15 mouse cellular contexts compared by ENCODE assay signal in genomic region chr3:96485361-96485760, GRCm38 (mm10). TPM values are rescaled to one million over a fixed set of nuclear protein-coding genes. Genes with fewer than 3 reads are reported as not detected.
DNase-seq lines count a peak whose midpoint lies in the region; ATAC-seq and TF ChIP-seq lines count a peak whose summit lies in the region.
"Had no signal": no experiment of that assay in that cellular context is flagged by ENCODE, and none has a peak within 500 bp of the region (broad histone marks: within the 10 kb centered on the region; RNA-seq: fewer than 3 reads in every experiment).

No protein-coding gene starts in this region.

- no peak overlapping the region for H3K4me2 ChIP-seq in hindbrain, embryonic 14.5 days (replicated peaks)
- H3K4me2 ChIP-seq in hindbrain, embryonic 16.5 days (ENCODE audit: low read length), result no peak overlapping the region
- H3K4me2 ChIP-seq in embryonic facial prominence, embryonic 12.5 days (replicated peaks), result 0 out of 2 replicates have a peak overlapping the region, but pooled peaks have one; percentile 1
- peak overlapping the region; percentile 44 for H3K4me2 ChIP-seq in liver, postnatal 0 days (ENCODE audit: low read depth, low read length)
- H3K4me2 ChIP-seq: embryonic facial prominence, embryonic 15.5 days had no signal

- H3K9ac ChIP-seq in hindbrain, embryonic 14.5 days, result peak overlapping the region; percentile 11; the same call in 1 of the 2 replicates
- no peak overlapping the region for H3K9ac ChIP-seq in hindbrain, embryonic 16.5 days (ENCODE audit: low read depth, low read length)
- H3K9ac ChIP-seq in embryonic facial prominence, embryonic 12.5 days, result no peak overlapping the region
- no peak overlapping the region for H3K9ac ChIP-seq in liver, postnatal 0 days (replicated peaks)
- H3K9ac ChIP-seq: embryonic facial prominence, embryonic 15.5 days had no signal

- no peaks in the 10 kb centered on the region for H3K36me3 ChIP-seq in hindbrain, embryonic 14.5 days (replicated peaks; ENCODE audit: control insufficient read depth, insufficient read depth)
- H3K36me3 ChIP-seq in hindbrain, embryonic 16.5 days (ENCODE audit: control insufficient read depth, insufficient read depth, low read length), result no peaks in the 10 kb centered on the region
- no peaks in the 10 kb centered on the region for H3K36me3 ChIP-seq in embryonic facial prominence, embryonic 12.5 days
- no peaks in the 10 kb centered on the region for H3K36me3 ChIP-seq in liver, postnatal 0 days (replicated peaks; ENCODE audit: insufficient read depth, low read length)
- H3K36me3 ChIP-seq: embryonic facial prominence, embryonic 15.5 days had no signal

- 64% methylated on average over 2 of the region's 2 CpGs for WGBS in hindbrain, embryonic 14.5 days
- WGBS in hindbrain, embryonic 16.5 days, result 89% methylated on average over 2 of the region's 2 CpGs
- WGBS in embryonic facial prominence, embryonic 12.5 days, result 82% methylated on average over 2 of the region's 2 CpGs
- WGBS in liver, postnatal 0 days (ENCODE audit: insufficient replicate concordance), result 82% methylated on average over 2 of the region's 2 CpGs

- no peak for TF ChIP-seq EP300 in liver, postnatal 0 days (IDR thresholded peaks at IDR 0.05; ENCODE audit: low read depth)

- no peaks in the 10 kb centered on the region for H3K9me3 ChIP-seq in hindbrain, embryonic 14.5 days (ENCODE audit: control insufficient read depth, low read length)
- H3K9me3 ChIP-seq in hindbrain, embryonic 16.5 days (ENCODE audit: control insufficient read depth, low read length), result no peaks in the 10 kb centered on the region
- H3K9me3 ChIP-seq in embryonic facial prominence, embryonic 12.5 days, result no peaks in the 10 kb centered on the region
- no peaks in the 10 kb centered on the region for H3K9me3 ChIP-seq in liver, postnatal 0 days (ENCODE audit: low read length)
- H3K9me3 ChIP-seq: embryonic facial prominence, embryonic 15.5 days had no signal

- H3K4me3 ChIP-seq in hindbrain, embryonic 14.5 days (replicated peaks; ENCODE audit: low read length), result no peak overlapping the region
- no peak overlapping the region for H3K4me3 ChIP-seq in hindbrain, embryonic 16.5 days (ENCODE audit: low read length)
- H3K4me3 ChIP-seq in embryonic facial prominence, embryonic 12.5 days, result no peak overlapping the region
- H3K4me3 ChIP-seq in liver, postnatal 0 days (ENCODE audit: low read depth, low read length), result no peak overlapping the region
- H3K4me3 ChIP-seq: embryonic facial prominence, embryonic 15.5 days had no signal

- H3K27me3 ChIP-seq in hindbrain, embryonic 14.5 days (ENCODE audit: control insufficient read depth, insufficient read depth, low read length), result peaks cover 24% of the 10 kb centered on the region
- peaks cover 7% of the 10 kb centered on the region for H3K27me3 ChIP-seq in hindbrain, embryonic 16.5 days (replicated peaks; ENCODE audit: control insufficient read depth, insufficient read depth, low read length)
- 0 out of 2 replicates have a peak, but pooled peaks cover 4% of the 10 kb centered on the region for H3K27me3 ChIP-seq in embryonic facial prominence, embryonic 12.5 days
- H3K27me3 ChIP-seq in liver, postnatal 0 days (ENCODE audit: insufficient read depth, low read length), result no peaks in the 10 kb centered on the region

- H3K27ac ChIP-seq in hindbrain, embryonic 14.5 days, result no peak overlapping the region
- no peak overlapping the region for H3K27ac ChIP-seq in hindbrain, embryonic 16.5 days (ENCODE audit: low read depth, low read length)
- no peak overlapping the region for H3K27ac ChIP-seq in embryonic facial prominence, embryonic 12.5 days
- H3K27ac ChIP-seq in liver, postnatal 0 days (ENCODE audit: low read depth), result no peak overlapping the region
- H3K27ac ChIP-seq: embryonic facial prominence, embryonic 15.5 days had no signal

- TF ChIP-seq CTCF in liver, postnatal 0 days (IDR thresholded peaks at IDR 0.05; ENCODE audit: low read depth), result no peak

- DNase-seq in hindbrain, embryonic 14.5 days (ENCODE audit: low spot score), result no peak
- DNase-seq in retina, postnatal 1 day, result peak; percentile 53
- no peak for DNase-seq in retina, embryonic 14.5 days (ENCODE audit: low spot score)
- DNase-seq in liver, postnatal 0 days, result no peak
- no peak for DNase-seq in right cerebral cortex, postnatal 4 days
- DNase-seq: cerebellum, adult 9-11 months; kidney, adult 9 months; lung, adult 2 months had no signal

- H3K4me1 ChIP-seq in hindbrain, embryonic 14.5 days (replicated peaks; ENCODE audit: control insufficient read depth, insufficient read depth, low read length), result peaks cover 10% of the 10 kb centered on the region
- no peaks in the 10 kb centered on the region for H3K4me1 ChIP-seq in hindbrain, embryonic 16.5 days (ENCODE audit: control insufficient read depth, insufficient read depth, low read depth, low read length)
- no peaks in the 10 kb centered on the region for H3K4me1 ChIP-seq in embryonic facial prominence, embryonic 12.5 days
- H3K4me1 ChIP-seq in liver, postnatal 0 days (ENCODE audit: insufficient read depth), result peaks cover 9% of the 10 kb centered on the region

- ATAC-seq in hindbrain, embryonic 14.5 days (ENCODE audit: low FRiP score), result no peak
- ATAC-seq in hindbrain, embryonic 16.5 days, result no peak
- no peak for ATAC-seq in embryonic facial prominence, embryonic 12.5 days (ENCODE audit: insufficient number of reproducible peaks, insufficient read depth, low FRiP score, low TSS enrichment)
- no peak for ATAC-seq in liver, postnatal 0 days
- no peak for ATAC-seq in monocyte, adult 5-6 weeks (replicated peaks; ENCODE audit: insufficient number of reproducible peaks, low FRiP score, low TSS enrichment, poor library complexity, severe bottlenecking)

RNA-seq across cellular contexts. Expression of gene BC107364, which starts 33.3 kb away (rescaled TPM):
- not detected in 2 replicates for polyA plus RNA-seq in hindbrain, embryonic 14.5 days (2014; fragmentation: Nextera tagmentation; extraction: Ambion mirVana)
- not detected in 2 replicates for polyA plus RNA-seq in hindbrain, embryonic 16.5 days (2015; fragmentation: Nextera tagmentation; extraction: Ambion mirVana)
- 0.26 TPM in 1 of 2 replicates, not detected in the other for polyA plus RNA-seq in embryonic facial prominence, embryonic 12.5 days (2016; fragmentation: Nextera tagmentation; extraction: Ambion mirVana)
- not detected in 2 replicates for polyA plus RNA-seq in liver, postnatal 0 days (2015; fragmentation: Nextera tagmentation; extraction: Ambion mirVana)
- total RNA-seq in monocyte, adult 5-6 weeks (2017), result not detected in 3 replicates
- total RNA-seq: layer of hippocampus, postnatal 25 days had no signal
- polyA plus RNA-seq: gonadal fat pad, adult 2 months; lung, adult 2 months; midbrain, embryonic 16.5 days had no signal

RNA-seq across cellular contexts. Expression of gene Hfe2, which starts 39.6 kb away (rescaled TPM):
- polyA plus RNA-seq in hindbrain, embryonic 14.5 days (2014; fragmentation: Nextera tagmentation; extraction: Ambion mirVana), result 1.9 and 2.1 TPM in 2 replicates
- 3.3 and 3.5 TPM in 2 replicates for polyA plus RNA-seq in hindbrain, embryonic 16.5 days (2015; fragmentation: Nextera tagmentation; extraction: Ambion mirVana)
- polyA plus RNA-seq in embryonic facial prominence, embryonic 12.5 days (2016; fragmentation: Nextera tagmentation; extraction: Ambion mirVana), result 3.2 and 4.0 TPM in 2 replicates
- polyA plus RNA-seq in liver, postnatal 0 days (2015; fragmentation: Nextera tagmentation; extraction: Ambion mirVana), result 19.2 and 21.8 TPM in 2 replicates
- 0.64 TPM in 1 of 3 replicates, not detected in the others for total RNA-seq in monocyte, adult 5-6 weeks (2017)

Comparison
In these comparisons a context has a peak if more than half of its experiments do, and no peak if none do; other contexts are left out.
1. H3K4me2 ChIP-seq: peak in embryonic facial prominence, embryonic 12.5 days (single experiment) and liver, postnatal 0 days (single experiment); none in hindbrain, embryonic 14.5 days (single experiment) and hindbrain, embryonic 16.5 days (single experiment).